Comparison of ENCODE assay signal across 15 mouse cellular contexts in the genomic region with DNA sequence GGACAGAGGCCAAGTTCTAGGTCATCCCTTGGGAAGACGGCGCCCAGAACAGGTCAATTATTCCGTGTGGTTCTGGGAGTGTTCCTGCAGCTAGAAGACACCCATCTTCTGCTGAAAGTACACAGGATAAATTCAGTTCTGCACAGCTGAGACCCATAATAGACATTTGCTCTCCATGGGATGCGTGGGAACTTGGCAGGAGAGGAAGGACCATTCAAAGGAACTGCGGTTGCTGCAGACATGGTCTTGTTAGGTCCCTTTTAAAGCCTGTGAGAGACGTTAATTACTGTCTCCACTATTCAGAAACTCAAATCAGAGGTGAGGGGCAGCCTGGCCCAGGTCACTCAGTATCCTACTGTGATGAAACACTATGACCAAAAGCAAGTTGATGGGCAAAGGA.
"Had no signal": no experiment of that assay in that cellular context is flagged by ENCODE, and none has a peak within 500 bp of the region (broad histone marks: within the 10 kb centered on the region; RNA-seq: fewer than 3 reads in every experiment).

No protein-coding gene starts in this region.

- ATAC-seq: intestine, embryonic 16.5 days; liver, embryonic 12.5 days had no signal

- DNase-seq: kidney, adult 18-20 months; kidney, adult 9 months; kidney, postnatal 14 days; kidney, postnatal 4 days; liver; lung, adult 18-20 months; lung, postnatal 10 days; lung, postnatal 36 days; midbrain, embryonic 14.5 days; right cerebral cortex, postnatal 25 days; spleen, adult 18-20 months; thymus, adult 18-20 months; thymus, postnatal 36 days had no signal
